Mouse (Mus musculus): ENCODE measurements around the gene Tmem53. TPM values are rescaled to one million over a fixed set of nuclear protein-coding genes. Genes with fewer than 3 reads are reported as not detected.

The Tmem53 gene
- 0.06 TPM in 2 replicates for polyA plus RNA-seq (2012)

GRCm38 (mm10) chr4:117251801-117252316 lies at the start of gene Tmem53, which contains the start of gene Armh1:
Gene Tmem53 (plus strand): TSS chr4:117251951.
Gene Armh1 (minus strand): TSS chr4:117252125.
- Histone ChIP-seq H3K9me3 (ENCODE audit: control insufficient read depth, low read length) (no peaks in the 10 kb centered on the region), H3K4me3 (replicated peaks) (peak within 1 kb of the TSS; percentile 81), H3K36me3 (ENCODE audit: control insufficient read depth) (no peaks in the 10 kb centered on the region), H3K4me1 (ENCODE audit: control insufficient read depth) (peaks cover 22% of the 10 kb centered on the region), H3K27me3 (ENCODE audit: control insufficient read depth) (peaks cover 17% of the 10 kb centered on the region)
- TF ChIP-seq TAL1 (IDR thresholded peaks at IDR 0.05; ENCODE audit: low read length) (no peak), GATA1 (IDR thresholded peaks at IDR 0.05; ENCODE audit: low read length) (no peak)

GRCm38 (mm10) chr4:117202046-117202991 lies 49.4 kb upstream of the Tmem53 start:
- Histone ChIP-seq H3K4me3 (replicated peaks) (no peak overlapping the region), H3K4me1 (ENCODE audit: control insufficient read depth) (peaks cover 9% of the 10 kb centered on the region), H3K9me3 (ENCODE audit: control insufficient read depth, low read length) (no peaks in the 10 kb centered on the region), H3K36me3 (ENCODE audit: control insufficient read depth) (no peaks in the 10 kb centered on the region), H3K27me3 (ENCODE audit: control insufficient read depth) (no peaks in the 10 kb centered on the region)
- TF ChIP-seq TAL1 (IDR thresholded peaks at IDR 0.05; ENCODE audit: low read length) (no peak), GATA1 (IDR thresholded peaks at IDR 0.05; ENCODE audit: low read length) (no peak)

- H3K9me3 ChIP-seq (ENCODE audit: control insufficient read depth, low read length) = no peaks in the 10 kb centered on the region
- no peaks in the 10 kb centered on the region for H3K36me3 ChIP-seq (ENCODE audit: control insufficient read depth)
- H3K4me3 ChIP-seq (replicated peaks) = no peak overlapping the region
- H3K4me1 ChIP-seq (ENCODE audit: control insufficient read depth) = peaks cover 9% of the 10 kb centered on the region
- no peak for TF ChIP-seq GATA1 (IDR thresholded peaks at IDR 0.05; ENCODE audit: low read length)
- no peak for TF ChIP-seq TAL1 (IDR thresholded peaks at IDR 0.05; ENCODE audit: low read length)
- H3K27me3 ChIP-seq (ENCODE audit: control insufficient read depth) = no peaks in the 10 kb centered on the region
These were observed 48.8 kb upstream of the Tmem53 start for GRCm38 (mm10) chr4:117202992-117203354.

GRCm38 (mm10) chr4:117209592-117209991 lies 42.2 kb upstream of the Tmem53 start:
- no peaks in the 10 kb centered on the region for H3K4me1 ChIP-seq (ENCODE audit: control insufficient read depth)
- H3K4me3 ChIP-seq (replicated peaks) = no peak overlapping the region
- TF ChIP-seq TAL1 (IDR thresholded peaks at IDR 0.05; ENCODE audit: low read length) (no peak), GATA1 (IDR thresholded peaks at IDR 0.05; ENCODE audit: low read length) (no peak)
- H3K9me3 ChIP-seq (ENCODE audit: control insufficient read depth, low read length) = no peaks in the 10 kb centered on the region
- peaks cover 7% of the 10 kb centered on the region for H3K27me3 ChIP-seq (ENCODE audit: control insufficient read depth)
- no peaks in the 10 kb centered on the region for H3K36me3 ChIP-seq (ENCODE audit: control insufficient read depth)

GRCm38 (mm10) chr4:117210147-117211074 lies 41.3 kb upstream of the Tmem53 start:
- Histone ChIP-seq H3K36me3 (ENCODE audit: control insufficient read depth) (no peaks in the 10 kb centered on the region), H3K9me3 (ENCODE audit: control insufficient read depth, low read length) (no peaks in the 10 kb centered on the region), H3K27me3 (ENCODE audit: control insufficient read depth) (peaks cover 10% of the 10 kb centered on the region), H3K4me3 (replicated peaks) (no peak overlapping the region), H3K4me1 (ENCODE audit: control insufficient read depth) (no peaks in the 10 kb centered on the region)
- no peak for TF ChIP-seq TAL1 (IDR thresholded peaks at IDR 0.05; ENCODE audit: low read length)
- no peak for TF ChIP-seq GATA1 (IDR thresholded peaks at IDR 0.05; ENCODE audit: low read length)

- Histone ChIP-seq H3K9me3 (ENCODE audit: control insufficient read depth, low read length) (no peaks in the 10 kb centered on the region), H3K36me3 (ENCODE audit: control insufficient read depth) (no peaks in the 10 kb centered on the region), H3K4me1 (ENCODE audit: control insufficient read depth) (peaks cover 3% of the 10 kb centered on the region), H3K4me3 (replicated peaks) (no peak overlapping the region), H3K27me3 (ENCODE audit: control insufficient read depth) (peaks cover 6% of the 10 kb centered on the region)
- TF ChIP-seq TAL1 (IDR thresholded peaks at IDR 0.05; ENCODE audit: low read length) (no peak), GATA1 (IDR thresholded peaks at IDR 0.05; ENCODE audit: low read length) (no peak)
These were observed 37.5 kb upstream of the Tmem53 start for GRCm38 (mm10) chr4:117214250-117214649.

- Histone ChIP-seq H3K36me3 (ENCODE audit: control insufficient read depth) (no peaks in the 10 kb centered on the region), H3K4me3 (replicated peaks) (no peak overlapping the region), H3K27me3 (ENCODE audit: control insufficient read depth) (peaks cover 3% of the 10 kb centered on the region), H3K9me3 (ENCODE audit: control insufficient read depth, low read length) (no peaks in the 10 kb centered on the region), H3K4me1 (ENCODE audit: control insufficient read depth) (peaks cover 3% of the 10 kb centered on the region)
- no peak for TF ChIP-seq TAL1 (IDR thresholded peaks at IDR 0.05; ENCODE audit: low read length)
- no peak for TF ChIP-seq GATA1 (IDR thresholded peaks at IDR 0.05; ENCODE audit: low read length)
These were observed 34.7 kb upstream of the Tmem53 start for GRCm38 (mm10) chr4:117217029-117217428.

GRCm38 (mm10) chr4:117218517-117219219 lies 33.1 kb upstream of the Tmem53 start:
- Histone ChIP-seq H3K4me1 (ENCODE audit: control insufficient read depth) (peaks cover 3% of the 10 kb centered on the region), H3K36me3 (ENCODE audit: control insufficient read depth) (no peaks in the 10 kb centered on the region), H3K27me3 (ENCODE audit: control insufficient read depth) (peaks cover 3% of the 10 kb centered on the region; the same call in 1 of the 2 replicates), H3K4me3 (replicated peaks) (no peak overlapping the region), H3K9me3 (ENCODE audit: control insufficient read depth, low read length) (no peaks in the 10 kb centered on the region)
- TF ChIP-seq TAL1 (IDR thresholded peaks at IDR 0.05; ENCODE audit: low read length) = no peak

Data from erythroblast, embryonic 14.5 days (primary cell).